Mouse (Mus musculus): ENCODE measurements around the gene Prmt1.

DNA sequence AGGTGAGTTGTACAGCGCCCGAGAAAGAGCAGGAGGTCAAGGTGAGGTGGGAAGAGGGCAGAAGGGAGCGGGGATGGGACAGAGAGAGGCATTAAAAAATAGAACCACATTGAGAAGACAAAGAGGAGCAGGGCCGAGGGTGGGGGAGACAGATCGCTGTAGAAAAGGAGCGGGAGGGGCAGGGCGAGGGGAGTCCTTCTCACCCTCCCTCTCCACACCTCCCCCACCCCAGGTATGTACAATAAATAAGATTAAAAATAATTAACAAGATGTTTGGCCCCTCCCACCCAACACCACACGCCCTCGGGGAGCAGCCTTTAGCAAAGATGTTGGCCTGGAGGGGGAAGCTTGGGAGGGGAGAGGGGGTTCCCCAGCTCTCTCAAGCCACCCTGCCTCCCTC, 41.4 kb upstream of the Prmt1 start:
- TF ChIP-seq EP300 (IDR thresholded peaks at IDR 0.05; ENCODE audit: low read depth), result no peak
- TF ChIP-seq CTCF (IDR thresholded peaks at IDR 0.05; ENCODE audit: low read depth), result no peak

Data from liver, embryonic 14.5 days (tissue).